Mouse (Mus musculus) kidney, postnatal 10 days (tissue): Measurements from ENCODE around the gene Rhox4f.
"Not testable (repeated sequence)": the region's sequence is repeated elsewhere in the genome, so short reads cannot be mapped to it uniquely, and the experiment has no call there.

Source experiments
- DNase-seq: peaks from one replicate; pipeline ENCODE4 v3.0.0; 2021; ENCODE audit warnings: mixed read lengths

Gene Rhox4f

DNA sequence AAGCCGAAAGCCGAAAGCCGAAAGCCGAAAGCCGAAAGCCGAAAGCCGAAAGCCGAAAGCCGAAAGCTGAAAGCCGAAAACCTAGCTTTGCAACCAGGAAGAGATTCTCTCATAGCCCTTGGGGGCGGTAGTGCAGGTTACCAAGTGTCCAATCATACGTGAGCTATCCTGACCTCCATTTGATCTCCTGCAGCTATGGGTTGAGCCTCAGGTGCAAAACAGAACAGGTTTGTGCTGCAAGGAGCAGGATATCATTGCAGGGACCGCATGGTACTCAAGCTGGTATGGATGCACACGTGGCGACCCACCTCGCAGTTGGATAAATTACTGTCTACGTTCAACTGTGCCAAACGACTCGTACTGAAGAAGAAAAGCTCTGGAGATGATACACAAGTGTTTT, at the start of gene Rhox4f:
Gene Rhox4f, minus strand, starts transcription at position 101 of the 400 bp plus-strand sequence.
- DNase-seq: not testable (repeated sequence)

- not testable (repeated sequence) for DNase-seq
Measured at GRCm38 (mm10) chrX:37651227-37651626, 43.7 kb upstream of the Rhox4f start, which contains the start of gene Rhox4g. Rhox4g (minus strand) TSS chrX:37651327.

DNA sequence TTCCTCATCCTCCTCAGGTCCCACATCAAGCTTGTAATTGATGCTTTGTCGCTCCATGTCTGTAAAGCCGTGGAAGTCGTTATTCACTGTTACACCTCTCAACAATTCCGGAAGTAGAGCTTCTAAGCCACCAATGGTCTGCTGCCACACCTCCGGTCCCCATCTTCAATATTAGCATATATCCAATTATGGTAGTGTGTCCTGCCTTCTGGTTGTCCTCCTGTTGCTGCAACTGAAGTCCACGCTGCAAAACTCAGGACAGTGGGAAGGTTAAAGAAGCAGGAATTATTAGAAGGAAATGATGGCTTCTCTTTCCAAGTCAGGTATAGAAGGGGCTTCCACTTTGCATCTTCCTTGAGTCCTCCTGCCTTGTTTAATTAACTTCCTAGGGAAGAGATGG, 35.9 kb upstream of the Rhox4f start, which contains the start of gene Rhox2g:
Gene Rhox2g, minus strand, starts transcription at position 101 of the 400 bp plus-strand sequence.
- not testable (repeated sequence) for DNase-seq

- DNase-seq: not testable (repeated sequence)
Measured at GRCm38 (mm10) chrX:37628512-37628911, 21.0 kb upstream of the Rhox4f start, which contains the start of gene Rhox3g. Rhox3g (minus strand) TSS chrX:37628612.

- DNase-seq: not testable (repeated sequence)
Measured at GRCm38 (mm10) chrX:37580692-37581091, 26.8 kb downstream of the Rhox4f start, which contains the start of gene Rhox3f. Rhox3f (plus strand) TSS chrX:37580992.

DNA sequence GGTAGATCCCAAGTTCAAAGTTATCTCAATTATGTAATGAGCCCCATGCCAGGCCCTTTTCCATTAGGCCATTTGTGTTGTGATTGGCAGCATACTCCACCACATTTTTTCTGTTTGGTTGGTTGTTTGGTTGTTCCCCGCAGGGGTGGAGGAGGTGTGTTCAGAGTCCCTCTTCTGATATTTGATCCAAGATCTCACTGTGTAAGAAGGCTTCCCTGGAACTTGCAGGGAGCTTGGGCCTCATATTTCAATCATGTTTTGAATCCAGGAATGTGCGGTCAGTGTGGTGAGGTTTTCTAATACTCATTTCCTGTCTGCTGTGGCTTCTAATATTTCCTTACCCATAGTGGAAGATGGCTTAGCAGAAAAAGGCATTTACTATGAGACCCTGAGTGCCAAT, 34.9 kb downstream of the Rhox4f start:
- DNase-seq: not testable (repeated sequence)

- DNase-seq: not testable (repeated sequence)
Measured at GRCm38 (mm10) chrX:37571105-37571504, 36.4 kb downstream of the Rhox4f start, which contains the start of gene Rhox2f. Rhox2f (plus strand) TSS chrX:37571405.

DNA sequence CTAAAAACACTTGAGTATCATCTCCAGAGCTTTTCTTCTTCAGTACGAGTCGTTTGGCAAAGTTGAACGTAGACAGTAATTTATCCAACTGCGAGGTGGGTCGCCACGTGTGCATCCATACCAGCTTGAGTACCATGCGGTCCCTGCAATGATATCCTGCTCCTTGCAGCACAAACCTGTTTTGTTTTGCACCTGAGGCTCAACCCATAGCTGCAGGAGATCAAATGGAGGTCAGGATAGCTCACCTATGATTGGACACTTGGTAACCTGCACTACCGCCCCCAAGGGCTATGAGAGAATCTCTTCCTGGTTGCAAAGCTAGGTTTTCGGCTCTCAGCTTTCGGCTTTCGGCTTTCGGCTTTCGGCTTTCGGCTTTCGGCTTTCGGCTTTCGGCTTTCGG, 50.4 kb downstream of the Rhox4f start, which contains the start of gene Rhox4e:
Gene Rhox4e, plus strand, starts transcription at position 301 of the 400 bp plus-strand sequence.
- not testable (repeated sequence) for DNase-seq
